Mouse (Mus musculus) neural tube, embryonic 12.5 days (tissue): ENCODE measurements around the gene Myd88. TPM values are rescaled to one million over a fixed set of nuclear protein-coding genes. Genes with fewer than 3 reads are reported as not detected.

Source experiments
- ATAC-seq: fragments of 200-750 bp; cut with Nextera tagmentation; 2 replicates; pipeline ENCODE4 v1.8.0; 2017; ENCODE audit warnings: low read depth, mild to moderate bottlenecking, moderate TSS enrichment, moderate library complexity; ENCODE audit not compliant: low FRiP score
- H3K27ac ChIP-seq: fragments of 300-500 bp; sonication (generic); 2 replicates; pipeline ENCODE4 v1.5.1; 2016
- H3K27me3 ChIP-seq: fragments of 300-500 bp; sonication (generic); replicated peaks from 2 replicates; pipeline ENCODE4 v1.6.1; 2016; ENCODE audit warnings: mild to moderate bottlenecking
- H3K36me3 ChIP-seq: fragments of 300-500 bp; sonication (generic); 2 replicates; pipeline ENCODE4 v1.6.1; 2016; ENCODE audit warnings: mild to moderate bottlenecking
- H3K4me1 ChIP-seq: fragments of 300-500 bp; sonication (generic); 2 replicates; pipeline ENCODE4 v1.6.1; 2016
- H3K4me2 ChIP-seq: fragments of 300-500 bp; sonication (generic); replicated peaks from 2 replicates; pipeline ENCODE4 v1.6.1; 2016; ENCODE audit warnings: mild to moderate bottlenecking
- H3K4me3 ChIP-seq: fragments of 300-500 bp; sonication (generic); 2 replicates; pipeline ENCODE4 v1.5.1; 2016
- H3K9ac ChIP-seq: fragments of 300-500 bp; sonication (generic); 2 replicates; pipeline ENCODE4 v1.6.1; 2016; ENCODE audit warnings: mild to moderate bottlenecking
- H3K9me3 ChIP-seq: fragments of 300-500 bp; sonication (generic); 2 replicates; pipeline ENCODE4 v1.6.1; 2016; ENCODE audit warnings: mild to moderate bottlenecking
- WGBS: fragments of 180-500 bp; shearing (Covaris S2); methylation state at CpG from one replicate; pipeline ENCODE4 v1.1.7; 2016; 5-methylcytosine and 5-hydroxymethylcytosine counted together
- polyA plus RNA-seq: library from polyadenylated mRNA; unstranded; fragments of >200 nt; fragmentation: Nextera tagmentation; extraction: Ambion mirVana; gene quantifications from 2 replicates; pipeline ENCODE4 v1.2.1, GENCODE M21; 2016

Myd88 gene
- polyA plus RNA-seq, 1 experiment from 2014 or later, result 6.4 TPM

DNA sequence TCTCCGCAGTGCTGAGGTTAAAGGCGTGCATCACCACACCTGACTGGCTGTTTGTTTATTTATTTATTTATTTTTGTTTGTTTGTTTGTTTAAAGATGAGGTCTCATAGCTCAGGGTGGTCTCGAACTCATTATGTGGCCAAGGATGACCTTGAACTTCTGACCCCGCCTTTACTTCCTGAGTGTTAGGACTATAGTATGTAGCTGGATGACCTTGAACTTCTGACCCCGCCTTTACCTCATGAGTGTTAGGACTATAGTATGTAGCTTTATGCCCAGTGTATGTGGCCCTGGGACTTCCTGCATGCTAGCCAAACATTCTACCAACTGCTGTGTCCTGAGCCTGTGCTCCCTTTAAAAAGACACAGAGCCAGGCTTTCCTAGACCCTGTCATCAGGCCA, 20.2 kb upstream of the Myd88 start:
- no peaks in the 10 kb centered on the region for H3K9me3 ChIP-seq
- WGBS, result 94% methylated on average over 5 of the region's 5 CpGs

GRCm38 (mm10) chr9:119358058-119358429, 16.8 kb upstream of the Myd88 start:
- H3K27ac ChIP-seq, result no peak overlapping the region
- H3K36me3 ChIP-seq, result no peaks in the 10 kb centered on the region
- 0 out of 2 replicates have a peak, but pooled peaks cover 3% of the 10 kb centered on the region for H3K4me1 ChIP-seq
- H3K4me2 ChIP-seq, result peak overlapping the region; percentile 92
- no peak for ATAC-seq
- 0 out of 2 replicates have a peak, but pooled peaks cover 2% of the 10 kb centered on the region for H3K27me3 ChIP-seq
- 43% methylated on average over 9 of the region's 9 CpGs for WGBS
- H3K4me3 ChIP-seq, result peak overlapping the region; percentile 58
- H3K9ac ChIP-seq, result peak overlapping the region; percentile 59; the same call in 1 of the 2 replicates
- H3K9me3 ChIP-seq, result no peaks in the 10 kb centered on the region

More for the DNA sequence above, 20.2 kb upstream of the Myd88 start:
- Histone ChIP-seq H3K27ac (no peak overlapping the region), H3K4me2 (no peak overlapping the region), H3K4me3 (no peak overlapping the region), H3K4me1 (0 out of 2 replicates have a peak, but pooled peaks cover 3% of the 10 kb centered on the region), H3K36me3 (no peaks in the 10 kb centered on the region), H3K9ac (no peak overlapping the region), H3K27me3 (0 out of 2 replicates have a peak, but pooled peaks cover 2% of the 10 kb centered on the region)
- no peak for ATAC-seq

DNA sequence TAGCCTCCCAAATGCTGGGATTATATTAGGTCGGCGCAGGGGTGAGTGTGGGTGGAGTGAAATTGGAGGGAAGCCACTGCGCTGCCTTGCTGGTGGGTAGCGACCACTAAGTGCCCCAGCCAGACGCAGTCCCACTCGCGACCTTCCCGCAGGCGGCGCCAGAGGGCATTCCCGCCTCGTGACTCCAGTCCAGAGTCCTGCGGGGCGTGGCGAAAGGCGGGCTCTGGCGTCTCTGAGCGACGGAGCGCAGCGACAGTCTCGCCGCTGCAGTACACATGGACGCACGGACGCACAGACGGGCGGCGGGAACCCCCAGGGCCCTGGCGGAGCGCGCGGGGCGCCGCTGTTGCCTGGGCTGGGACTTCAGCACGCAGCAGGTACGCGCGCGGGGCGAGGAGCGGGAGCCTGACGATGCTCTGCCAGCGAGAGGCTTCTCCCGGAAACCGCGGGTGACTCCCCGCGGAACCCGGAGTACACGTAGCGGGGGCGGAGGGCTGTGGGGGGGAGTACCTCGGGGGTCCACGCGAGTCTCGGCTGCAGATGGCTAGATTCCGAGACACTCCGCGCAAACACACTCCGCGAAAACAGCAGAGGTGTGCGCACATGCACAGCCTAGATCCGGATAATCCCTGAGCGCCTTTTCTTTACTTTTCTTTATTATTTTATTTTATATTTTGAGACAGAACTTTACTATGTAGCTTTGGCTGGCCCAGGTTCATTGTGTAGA, 16.3 kb upstream of the Myd88 start, which contains the start of gene Xylb:
Xylb (plus strand) TSS at position 51 of the 727 bp plus-strand sequence.
- 3% methylated on average over 65 of the region's 65 CpGs for WGBS
- H3K36me3 ChIP-seq, result no peaks in the 10 kb centered on the region
- H3K27me3 ChIP-seq, result 0 out of 2 replicates have a peak, but pooled peaks cover 2% of the 10 kb centered on the region
- no peaks in the 10 kb centered on the region for H3K9me3 ChIP-seq
- peak; percentile 78 for ATAC-seq
- 0 out of 2 replicates have a peak, but pooled peaks cover 3% of the 10 kb centered on the region for H3K4me1 ChIP-seq
- peak within 1 kb of the TSS; percentile 92 for H3K4me2 ChIP-seq
- H3K9ac ChIP-seq, result peak within 1 kb of the TSS; percentile 59; the same call in 1 of the 2 replicates
- H3K4me3 ChIP-seq, result peak within 1 kb of the TSS; percentile 58
- no peak within 1 kb of the TSS for H3K27ac ChIP-seq

DNA sequence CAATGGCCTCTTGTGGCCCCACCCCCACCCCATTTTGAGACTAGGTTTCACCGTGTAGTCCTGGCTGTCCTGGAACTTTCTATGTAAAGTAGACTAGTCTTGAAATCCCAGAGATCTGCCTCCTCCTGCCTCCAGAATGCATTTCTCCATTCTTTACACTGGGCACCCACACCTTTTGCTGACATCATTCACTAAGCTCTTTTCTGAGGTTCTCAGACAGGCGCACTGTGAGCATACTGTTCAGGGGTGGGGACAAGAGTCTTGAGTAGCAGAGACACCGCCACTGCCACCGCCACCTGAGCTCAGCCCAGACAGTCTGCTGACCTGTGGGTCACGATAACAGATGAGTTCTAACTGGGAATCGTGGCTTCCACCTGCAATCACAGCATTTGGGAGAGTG, 14.7 kb upstream of the Myd88 start:
- Histone ChIP-seq H3K9me3 (no peaks in the 10 kb centered on the region), H3K9ac (no peak overlapping the region), H3K4me3 (no peak overlapping the region), H3K4me1 (0 out of 2 replicates have a peak, but pooled peaks cover 3% of the 10 kb centered on the region), H3K36me3 (peaks cover 6% of the 10 kb centered on the region), H3K27ac (no peak overlapping the region), H3K4me2 (no peak overlapping the region), H3K27me3 (0 out of 2 replicates have a peak, but pooled peaks cover 2% of the 10 kb centered on the region)
- 85% methylated on average over 6 of the region's 6 CpGs for WGBS
- no peak for ATAC-seq

- H3K9ac ChIP-seq, result no peak overlapping the region
- H3K4me3 ChIP-seq, result no peak overlapping the region
- H3K4me2 ChIP-seq, result no peak overlapping the region
- H3K27ac ChIP-seq, result no peak overlapping the region
- H3K4me1 ChIP-seq, result 0 out of 2 replicates have a peak, but pooled peaks cover 3% of the 10 kb centered on the region
- no peak for ATAC-seq
- 0 out of 2 replicates have a peak, but pooled peaks cover 2% of the 10 kb centered on the region for H3K27me3 ChIP-seq
- peaks cover 15% of the 10 kb centered on the region for H3K36me3 ChIP-seq
- 82% methylated on average over 6 of the region's 6 CpGs for WGBS
- H3K9me3 ChIP-seq, result no peaks in the 10 kb centered on the region
Measured at GRCm38 (mm10) chr9:119353926-119354325, 12.7 kb upstream of the Myd88 start.

DNA sequence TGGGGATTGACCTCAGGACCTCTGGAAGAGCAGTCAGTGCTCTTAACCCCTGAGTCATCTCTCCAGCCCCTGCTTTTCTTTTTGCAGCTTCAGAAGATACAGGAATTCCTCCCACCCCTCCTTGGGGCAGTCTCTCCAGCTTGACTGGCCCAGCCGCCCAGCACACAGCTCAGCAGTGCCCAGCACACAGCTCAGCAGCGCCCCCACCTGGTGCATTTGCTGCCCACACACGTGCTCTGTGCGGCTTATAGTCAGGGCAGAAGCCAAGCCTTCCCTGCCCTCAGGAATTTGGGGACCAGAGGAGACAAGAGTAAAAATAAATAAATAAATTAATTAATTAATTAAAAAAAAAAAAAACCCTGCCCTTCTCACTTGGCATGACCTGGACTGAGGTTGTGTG, 10.8 kb upstream of the Myd88 start:
- H3K4me1 ChIP-seq, result no peaks in the 10 kb centered on the region
- no peak overlapping the region for H3K9ac ChIP-seq
- no peak overlapping the region for H3K27ac ChIP-seq
- peaks cover 29% of the 10 kb centered on the region for H3K36me3 ChIP-seq
- 23% methylated on average over 4 of the region's 4 CpGs for WGBS
- H3K4me2 ChIP-seq, result no peak overlapping the region
- ATAC-seq, result peak; percentile 61; the same call in 1 of the 2 replicates
- no peaks in the 10 kb centered on the region for H3K27me3 ChIP-seq
- no peak overlapping the region for H3K4me3 ChIP-seq
- no peaks in the 10 kb centered on the region for H3K9me3 ChIP-seq

- Histone ChIP-seq H3K4me3 (no peak overlapping the region), H3K9me3 (no peaks in the 10 kb centered on the region), H3K9ac (no peak overlapping the region), H3K36me3 (peaks cover 38% of the 10 kb centered on the region), H3K4me2 (no peak overlapping the region), H3K4me1 (no peaks in the 10 kb centered on the region), H3K27me3 (no peaks in the 10 kb centered on the region), H3K27ac (no peak overlapping the region)
- 89% methylated on average over 10 of the region's 10 CpGs for WGBS
- no peak for ATAC-seq
Measured at GRCm38 (mm10) chr9:119350947-119351705, 9.9 kb upstream of the Myd88 start.

DNA sequence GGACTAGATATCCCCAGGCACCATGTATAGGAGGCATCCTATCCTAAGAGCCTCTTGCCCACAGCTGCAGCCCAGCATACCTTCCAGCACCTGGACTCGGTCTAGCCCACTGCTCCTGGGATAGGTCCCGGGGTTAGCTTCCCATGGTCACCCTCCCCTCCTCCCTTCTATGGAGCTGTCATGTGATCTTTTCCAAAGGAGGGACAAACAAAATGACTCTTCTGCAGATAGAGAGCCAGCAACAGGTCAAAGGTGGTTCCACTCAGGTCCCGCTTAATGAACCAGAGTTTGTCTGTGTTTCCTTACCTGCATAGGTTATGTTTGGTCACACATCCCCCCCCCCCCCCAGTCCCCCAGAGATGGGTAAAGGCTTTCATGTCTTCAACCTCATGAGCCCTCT, 9.3 kb upstream of the Myd88 start:
- H3K9ac ChIP-seq, result no peak overlapping the region
- H3K27me3 ChIP-seq, result no peaks in the 10 kb centered on the region
- H3K9me3 ChIP-seq, result no peaks in the 10 kb centered on the region
- peaks cover 44% of the 10 kb centered on the region for H3K36me3 ChIP-seq
- no peak overlapping the region for H3K4me2 ChIP-seq
- no peak for ATAC-seq
- H3K27ac ChIP-seq, result no peak overlapping the region
- WGBS, result 93% methylated on average over 3 of the region's 3 CpGs
- H3K4me1 ChIP-seq, result no peaks in the 10 kb centered on the region
- no peak overlapping the region for H3K4me3 ChIP-seq

DNA sequence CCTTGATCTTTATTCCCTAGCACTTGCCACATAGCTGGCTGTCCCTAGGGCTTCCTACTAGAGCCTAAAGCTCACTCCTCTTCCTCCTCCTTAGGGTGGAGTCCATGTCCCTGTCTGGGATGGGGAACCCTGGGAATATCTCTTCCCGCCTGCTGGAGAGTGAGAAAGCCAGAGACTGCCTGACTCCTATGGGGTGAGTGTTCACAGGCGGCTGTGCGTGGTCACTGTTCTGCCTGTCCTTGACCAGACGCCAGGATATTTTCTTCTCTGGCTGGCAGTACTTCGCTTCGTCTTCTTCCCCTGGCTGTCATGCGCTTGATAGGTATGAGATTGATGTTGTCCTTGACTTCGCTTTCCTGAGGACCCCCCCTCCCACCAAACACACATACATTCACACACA, 5.2 kb upstream of the Myd88 start:
- ATAC-seq, result no peak
- Histone ChIP-seq H3K4me1 (peaks cover 7% of the 10 kb centered on the region), H3K27me3 (no peaks in the 10 kb centered on the region), H3K4me2 (no peak overlapping the region), H3K27ac (no peak overlapping the region), H3K9me3 (no peaks in the 10 kb centered on the region), H3K9ac (no peak overlapping the region), H3K36me3 (peaks cover 63% of the 10 kb centered on the region), H3K4me3 (no peak overlapping the region)
- WGBS, result 91% methylated on average over 8 of the region's 8 CpGs

DNA sequence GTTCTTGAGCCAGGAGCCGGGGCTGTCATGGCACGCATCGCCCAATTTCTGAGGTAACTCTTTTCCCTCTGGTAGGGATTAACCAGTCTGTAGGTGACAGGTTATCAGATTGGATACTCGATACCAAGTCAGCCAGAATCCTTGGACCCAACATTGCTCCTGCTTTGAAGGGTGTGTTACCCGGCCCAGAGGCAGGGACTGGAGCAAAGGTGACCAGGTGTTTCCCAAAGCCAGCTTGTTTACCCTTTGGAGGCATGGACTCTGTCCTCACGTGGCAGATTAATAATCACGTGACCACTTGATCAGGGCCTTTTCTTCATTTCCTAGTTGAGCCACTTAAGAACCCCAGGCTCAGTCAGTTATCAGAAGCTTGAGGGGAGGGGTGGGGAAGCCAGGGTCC, 1.5 kb upstream of the Myd88 start:
- H3K4me2 ChIP-seq, result peak overlapping the region; percentile 63; the same call in 1 of the 2 replicates
- H3K27ac ChIP-seq, result no peak overlapping the region
- 92% methylated on average over 7 of the region's 7 CpGs for WGBS
- peaks cover 43% of the 10 kb centered on the region for H3K36me3 ChIP-seq
- no peak overlapping the region for H3K9ac ChIP-seq
- ATAC-seq, result no peak
- peaks cover 22% of the 10 kb centered on the region for H3K4me1 ChIP-seq
- H3K9me3 ChIP-seq, result no peaks in the 10 kb centered on the region
- 0 out of 2 replicates have a peak, but pooled peaks cover 4% of the 10 kb centered on the region for H3K27me3 ChIP-seq
- no peak overlapping the region for H3K4me3 ChIP-seq

DNA sequence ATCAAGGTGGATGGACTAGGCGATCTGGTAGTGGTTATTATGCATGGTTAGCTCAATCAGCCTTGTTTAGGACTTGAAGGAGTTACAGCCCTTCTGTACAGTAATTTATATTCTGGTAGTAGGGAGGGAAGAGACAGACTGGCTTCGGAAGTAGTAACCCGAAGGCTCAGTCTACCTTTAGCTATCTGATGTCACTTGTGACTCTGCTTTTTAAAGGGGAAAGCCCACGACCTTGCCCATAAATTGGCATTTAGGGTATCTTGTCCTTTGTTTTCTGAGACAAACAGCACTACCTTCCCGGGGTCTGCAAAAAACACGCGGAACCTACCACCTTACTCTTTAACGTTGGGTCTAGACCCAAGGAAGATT, 1.0 kb downstream of the Myd88 start:
- no peak overlapping the region for H3K27ac ChIP-seq
- peak overlapping the region; percentile 77 for H3K4me3 ChIP-seq
- peaks cover 22% of the 10 kb centered on the region for H3K4me1 ChIP-seq
- peak overlapping the region; percentile 63 for H3K4me2 ChIP-seq
- no peaks in the 10 kb centered on the region for H3K9me3 ChIP-seq
- no peak overlapping the region for H3K9ac ChIP-seq
- ATAC-seq, result no peak
- H3K27me3 ChIP-seq, result 0 out of 2 replicates have a peak, but pooled peaks cover 4% of the 10 kb centered on the region
- H3K36me3 ChIP-seq, result peaks cover 18% of the 10 kb centered on the region
- WGBS, result 5% methylated on average over 8 of the region's 8 CpGs

GRCm38 (mm10) chr9:119339558-119340211, 1.5 kb downstream of the Myd88 start, which contains the start of gene Acaa1a:
TSS of gene Acaa1a (plus strand) at chr9:119339676.
- H3K27me3 ChIP-seq, result 0 out of 2 replicates have a peak, but pooled peaks cover 4% of the 10 kb centered on the region
- H3K4me2 ChIP-seq, result peak within 1 kb of the TSS; percentile 63
- 2% methylated on average over 43 of the region's 43 CpGs for WGBS
- H3K27ac ChIP-seq, result no peak within 1 kb of the TSS
- peak within 1 kb of the TSS; percentile 77 for H3K4me3 ChIP-seq
- H3K36me3 ChIP-seq, result peaks cover 12% of the 10 kb centered on the region
- ATAC-seq, result no peak
- H3K9me3 ChIP-seq, result no peaks in the 10 kb centered on the region
- peaks cover 22% of the 10 kb centered on the region for H3K4me1 ChIP-seq
- H3K9ac ChIP-seq, result peak within 1 kb of the TSS; percentile 87
